Mouse (Mus musculus) megakaryocyte, embryonic 14.5 days (primary cell): ENCODE results near the gene Atp1b2.

Experiments
- FLI1 ChIP-seq: IDR thresholded peaks from 2 replicates; pipeline ENCODE4 v1.6.1; 2012; ENCODE audit warnings: low read length, inconsistent platforms, mixed read lengths
- GATA1 ChIP-seq: IDR thresholded peaks from 3 replicates; pipeline ENCODE4 v1.6.1; 2012; ENCODE audit warnings: mixed read lengths, low read length, inconsistent platforms, borderline replicate concordance

GRCm38 (mm10) chr11:69629802-69630201 lies 24.1 kb upstream of the Atp1b2 start:
- TF ChIP-seq GATA1 (no peak), FLI1 (no peak)
